Mouse (Mus musculus) testis, postnatal 14 days (tissue): ENCODE measurements around the gene Hist1h3c.
"Not testable (repeated sequence)": the region's sequence is repeated elsewhere in the genome, so short reads cannot be mapped to it uniquely, and the experiment has no call there.

Experiments used
- DNase-seq: peaks from one replicate; pipeline ENCODE4 v3.0.0; 2021; ENCODE audit warnings: low spot score

Hist1h3c gene

DNA sequence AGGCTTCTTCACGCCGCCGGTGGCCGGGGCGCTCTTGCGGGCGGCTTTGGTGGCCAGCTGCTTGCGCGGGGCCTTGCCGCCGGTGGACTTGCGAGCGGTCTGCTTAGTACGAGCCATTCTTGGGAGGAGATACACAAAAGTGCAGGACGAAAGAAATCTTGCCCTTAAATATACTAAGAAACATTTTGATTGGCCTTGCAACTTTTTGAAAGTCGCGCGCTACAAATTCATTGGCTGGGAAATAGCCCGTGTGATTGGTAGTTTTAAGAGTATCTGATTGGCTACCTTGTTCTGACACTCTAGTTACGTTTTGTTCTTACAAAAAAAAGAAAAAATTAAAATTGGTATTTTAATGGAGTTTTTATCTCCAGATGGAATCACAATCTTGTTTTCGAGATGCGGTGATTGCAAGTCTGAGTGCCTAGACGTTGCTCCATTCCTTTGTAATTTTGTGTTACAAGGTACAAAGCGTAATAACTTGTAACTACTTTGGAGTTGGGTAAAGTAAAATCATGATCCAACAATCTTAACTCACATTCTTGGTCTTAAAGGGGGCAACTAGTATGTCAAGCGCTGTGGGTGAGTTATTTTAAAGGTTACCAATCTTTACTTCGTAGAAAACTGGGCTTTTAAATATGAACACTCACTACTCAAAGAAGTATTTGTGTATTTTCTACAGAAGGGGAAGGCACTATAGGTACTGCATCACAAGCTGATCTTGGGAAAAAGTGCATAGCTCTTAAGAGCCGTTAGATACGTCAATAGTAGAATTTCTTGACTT, at the start of gene Hist1h3c:
Hist1h3c (minus strand) TSS at position 222 of the 781 bp plus-strand sequence.
- DNase-seq: peak; percentile 84

DNA sequence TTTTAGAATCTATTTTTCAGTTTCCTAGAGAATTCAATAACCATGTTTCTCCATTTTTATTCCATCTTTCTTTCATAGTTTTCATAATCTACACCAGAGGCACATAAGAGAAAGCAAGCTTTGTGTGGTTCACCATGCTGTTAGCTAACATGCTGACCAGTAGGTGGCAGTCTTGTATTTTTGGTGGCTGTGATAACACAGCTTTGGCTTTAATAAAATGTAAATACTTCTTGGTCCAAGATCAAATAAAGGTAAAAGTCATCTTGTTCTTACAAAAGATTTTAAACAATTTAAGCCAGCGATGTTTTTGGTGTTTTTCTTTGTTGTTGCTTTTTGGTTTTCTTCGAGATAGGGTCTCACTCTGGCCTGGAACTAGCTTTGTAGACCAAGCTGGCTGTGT, 47.1 kb upstream of the Hist1h3c start:
- no peak for DNase-seq

- DNase-seq: no peak
Measured at GRCm38 (mm10) chr13:23779025-23779424, 33.6 kb upstream of the Hist1h3c start.

GRCm38 (mm10) chr13:23778339-23778738, 32.9 kb upstream of the Hist1h3c start:
- no peak for DNase-seq

GRCm38 (mm10) chr13:23772561-23773313, 27.3 kb upstream of the Hist1h3c start:
- DNase-seq: peak; percentile 90

DNA sequence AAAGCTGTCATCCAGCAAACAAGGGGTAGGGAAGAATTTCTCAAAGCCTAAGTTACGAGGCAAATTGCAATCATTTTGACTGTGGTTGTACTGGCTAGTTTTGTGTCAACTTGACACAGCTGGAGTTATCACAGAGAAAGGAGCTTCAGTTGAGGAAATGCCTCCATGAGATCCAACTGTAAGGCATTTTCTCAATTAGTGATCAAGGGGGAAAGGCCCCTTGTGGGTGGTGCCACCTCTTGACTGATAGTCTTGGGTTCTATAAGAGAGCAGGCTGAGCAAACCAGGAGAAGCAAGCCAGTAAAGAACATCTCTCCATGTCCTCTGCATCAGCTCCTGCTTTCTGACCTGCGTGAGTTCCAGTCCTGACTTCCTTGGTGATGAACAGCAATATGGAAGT, 24.2 kb upstream of the Hist1h3c start, which contains the start of gene Trim38:
Trim38 (plus strand) TSS at position 301 of the 400 bp plus-strand sequence.
- not testable (repeated sequence) for DNase-seq

- no peak for DNase-seq
Measured at GRCm38 (mm10) chr13:23768834-23769397, 23.5 kb upstream of the Hist1h3c start.

- no peak for DNase-seq
Measured at GRCm38 (mm10) chr13:23766772-23767171, 21.4 kb upstream of the Hist1h3c start.

DNA sequence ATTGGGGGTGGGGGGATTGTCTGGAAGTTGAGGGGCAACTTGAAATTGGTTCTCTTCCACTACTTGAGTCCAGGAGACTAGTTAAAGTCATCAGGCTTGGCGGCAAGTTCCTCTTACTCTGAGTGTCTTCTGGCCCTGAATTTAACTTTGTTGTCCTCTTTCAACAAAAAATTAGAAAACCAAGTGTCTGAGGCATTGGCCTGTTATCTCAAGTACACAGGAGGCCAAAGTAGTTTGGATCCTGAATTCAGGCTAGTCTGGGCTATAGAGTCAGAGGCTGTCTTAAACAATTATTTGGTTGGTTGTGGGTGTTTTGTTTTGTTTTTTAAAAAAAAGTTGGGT, 19.7 kb upstream of the Hist1h3c start:
- DNase-seq: no peak

- DNase-seq: peak; percentile 58
Measured at GRCm38 (mm10) chr13:23764324-23765171, 19.1 kb upstream of the Hist1h3c start.

- DNase-seq: peak; percentile 94
Measured at GRCm38 (mm10) chr13:23763586-23764323, 18.4 kb upstream of the Hist1h3c start, which contains the start of gene Hist1h1a. Gene Hist1h1a (plus strand): TSS chr13:23763666.

DNA sequence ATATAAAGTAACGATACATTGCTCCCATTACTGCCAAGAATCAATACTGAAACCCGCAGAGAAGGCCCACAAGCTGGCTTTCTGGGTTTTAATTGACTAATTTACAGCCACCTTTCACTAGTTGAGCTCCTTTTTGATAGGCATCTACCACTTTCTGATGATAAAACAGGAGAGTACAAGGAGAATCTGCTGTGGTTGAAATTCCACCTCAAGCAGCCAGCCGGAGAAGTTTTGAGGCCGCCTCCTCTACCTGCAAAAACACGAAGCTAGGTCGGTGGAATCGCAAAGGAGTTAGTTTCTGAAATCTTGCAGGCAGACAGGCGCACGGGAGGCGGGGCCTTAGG, 17.8 kb upstream of the Hist1h3c start:
- no peak for DNase-seq

GRCm38 (mm10) chr13:23761871-23762821, 16.7 kb upstream of the Hist1h3c start, which contains the start of gene Hist1h3a:
Gene Hist1h3a (minus strand): TSS chr13:23762386.
- peak; percentile 87 for DNase-seq

DNA sequence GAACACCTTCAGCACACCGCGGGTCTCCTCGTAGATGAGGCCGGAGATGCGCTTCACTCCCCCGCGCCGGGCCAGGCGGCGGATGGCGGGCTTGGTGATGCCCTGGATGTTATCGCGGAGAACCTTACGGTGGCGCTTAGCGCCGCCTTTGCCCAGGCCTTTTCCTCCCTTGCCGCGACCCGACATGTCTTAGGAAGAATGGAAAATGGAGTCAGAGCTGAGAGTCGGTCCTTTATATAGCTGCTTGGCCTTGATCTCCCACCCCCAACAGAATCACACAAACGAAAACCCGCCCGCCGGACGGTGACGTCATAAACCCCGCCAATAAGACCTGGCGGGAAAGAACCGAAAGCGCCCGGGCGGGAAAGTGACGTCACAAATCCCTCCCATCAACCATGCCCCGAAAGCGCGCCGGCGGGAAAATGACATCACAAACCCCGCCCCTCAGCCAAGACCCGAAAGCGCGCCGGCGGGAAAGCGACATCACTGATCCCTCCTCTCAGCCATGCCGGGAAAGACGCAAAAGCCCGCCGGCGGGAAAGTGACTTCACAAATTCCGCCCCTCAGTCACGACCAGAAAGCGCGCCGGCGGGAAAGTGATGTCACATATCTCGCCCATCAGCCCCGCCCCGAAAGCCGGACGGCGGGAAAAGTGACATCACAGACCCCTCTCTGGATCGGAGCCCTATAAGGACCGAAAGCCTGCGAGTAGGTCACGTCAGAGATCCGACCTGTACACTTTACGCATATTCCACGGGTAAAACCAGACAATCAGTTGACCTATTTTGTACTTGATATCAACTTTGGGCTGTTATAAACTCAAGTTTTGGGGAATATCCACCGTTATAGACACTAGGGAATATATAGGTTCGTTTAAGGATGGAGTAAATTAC, 15.8 kb upstream of the Hist1h3c start, which contains the start of gene Hist1h4a:
Hist1h4a (minus strand) TSS at position 259 of the 893 bp plus-strand sequence.
- peak; percentile 98 for DNase-seq

DNA sequence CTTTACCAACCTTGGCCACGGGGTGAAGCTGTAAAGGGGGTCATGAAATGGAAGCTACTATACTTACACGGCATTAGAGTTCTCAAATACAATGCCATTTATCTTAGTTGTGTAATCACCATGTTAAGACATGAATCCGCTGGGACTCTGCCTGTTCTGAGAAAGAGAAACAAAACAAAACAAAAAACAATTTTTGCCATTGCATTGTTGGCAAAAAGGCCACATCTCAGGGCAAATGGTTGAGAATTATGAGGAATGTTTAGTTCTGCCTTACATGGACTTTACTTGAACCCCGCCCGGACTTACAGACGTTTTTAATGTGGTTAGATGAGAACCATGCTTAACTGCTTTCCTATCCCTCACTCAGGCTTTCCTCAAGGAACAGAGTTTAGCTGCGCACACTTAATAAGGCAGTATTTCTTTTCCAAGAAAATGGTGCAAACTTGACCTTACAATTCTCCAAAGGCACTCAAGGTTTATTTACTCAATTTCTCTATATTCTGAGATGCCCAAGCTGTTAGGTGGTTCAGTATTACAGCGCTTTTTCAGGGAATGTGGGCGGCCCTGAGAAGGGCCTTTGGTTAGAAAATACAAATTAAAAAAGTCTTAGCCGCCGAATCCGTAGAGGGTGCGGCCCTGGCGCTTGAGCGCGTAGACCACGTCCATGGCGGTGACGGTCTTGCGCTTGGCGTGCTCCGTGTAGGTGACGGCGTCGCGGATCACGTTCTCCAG, 15.0 kb upstream of the Hist1h3c start:
- no peak for DNase-seq

- no peak for DNase-seq
Measured at GRCm38 (mm10) chr13:23759916-23760239, 14.5 kb upstream of the Hist1h3c start.

DNA sequence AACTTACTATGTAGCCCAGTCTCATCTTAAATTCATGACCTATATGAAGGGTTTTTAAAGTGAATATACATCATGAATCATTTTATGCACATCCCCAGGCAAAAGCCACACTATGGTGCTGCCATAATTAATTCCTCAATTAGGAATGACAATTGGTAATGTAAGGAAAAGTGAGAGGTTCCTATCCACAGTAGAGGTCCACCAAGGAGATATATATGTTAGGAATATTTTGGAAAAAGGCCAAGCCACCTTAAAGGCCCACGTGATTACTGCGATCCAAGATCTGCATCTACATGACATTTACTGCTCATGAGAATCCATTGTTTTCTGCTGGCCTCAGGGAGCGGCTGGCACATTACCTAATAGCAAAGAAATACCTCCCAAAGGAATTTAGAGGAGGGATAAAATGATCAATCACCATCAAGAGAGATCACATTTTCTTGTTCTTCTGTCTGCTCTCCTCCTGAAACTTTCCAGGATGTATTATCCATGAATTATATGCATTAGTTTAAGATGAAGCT, 13.9 kb upstream of the Hist1h3c start:
- no peak for DNase-seq

GRCm38 (mm10) chr13:23757921-23758320, 12.5 kb upstream of the Hist1h3c start:
- no peak for DNase-seq
